ENCODE assay signal across 15 mouse cellular contexts in genomic region chr3:30392662-30393061, GRCm38 (mm10).
"Had no signal": no experiment of that assay in that cellular context is flagged by ENCODE, and none has a peak within 500 bp of the region (broad histone marks: within the 10 kb centered on the region; RNA-seq: fewer than 3 reads in every experiment).

No protein-coding gene starts in this region.

- H3K27me3 ChIP-seq: limb, embryonic 12.5 days; limb, embryonic 15.5 days; lung, embryonic 15.5 days had no signal

- DNase-seq: kidney, postnatal 14 days; kidney, postnatal 4 days; left cerebral cortex, postnatal 4 days; liver, postnatal 0 days; lung, postnatal 10 days; lung, postnatal 36 days; midbrain, embryonic 14.5 days; thymus, adult 18-20 months; thymus, postnatal 36 days had no signal

- H3K9ac ChIP-seq: limb, embryonic 12.5 days; limb, embryonic 15.5 days; liver, embryonic 14.5 days; liver, postnatal 0 days; lung, embryonic 15.5 days had no signal

- H3K4me2 ChIP-seq: limb, embryonic 12.5 days; liver, embryonic 11.5 days; lung, embryonic 15.5 days; midbrain, embryonic 11.5 days had no signal

- ATAC-seq: liver, postnatal 0 days had no signal

- H3K36me3 ChIP-seq: limb, embryonic 12.5 days; limb, embryonic 15.5 days; lung, embryonic 15.5 days had no signal

- H3K4me3 ChIP-seq: limb, embryonic 12.5 days; limb, embryonic 15.5 days; lung, embryonic 15.5 days had no signal

- H3K27ac ChIP-seq: limb, embryonic 12.5 days; limb, embryonic 15.5 days; liver, embryonic 14.5 days had no signal

- H3K9me3 ChIP-seq: limb, embryonic 12.5 days; limb, embryonic 15.5 days; lung, embryonic 15.5 days had no signal
